Mouse (Mus musculus) intestine, postnatal 0 days (tissue): ENCODE results near the gene Eif3i. TPM values are rescaled to one million over a fixed set of nuclear protein-coding genes. Genes with fewer than 3 reads are reported as not detected.

Source experiments
- ATAC-seq: fragments of 200-750 bp; cut with Nextera tagmentation; 2 replicates; pipeline ENCODE4 v1.8.0; 2017; ENCODE audit warnings: mild to moderate bottlenecking, moderate TSS enrichment, moderate library complexity
- H3K27ac ChIP-seq: fragments of 300-500 bp; sonication (generic); 2 replicates; pipeline ENCODE4 v1.5.1; 2014; ENCODE audit warnings: mild to moderate bottlenecking, low read depth, low read length, moderate library complexity
- H3K27me3 ChIP-seq: fragments of 300-500 bp; sonication (generic); replicated peaks from 2 replicates; pipeline ENCODE4 v1.6.1; 2014; ENCODE audit warnings: low read length, mixed read lengths; ENCODE audit not compliant: control insufficient read depth, insufficient read depth
- H3K36me3 ChIP-seq: fragments of 300-500 bp; sonication (generic); 2 replicates; pipeline ENCODE4 v1.6.1; 2014; ENCODE audit warnings: mild to moderate bottlenecking, moderate library complexity; ENCODE audit not compliant: control insufficient read depth, insufficient read depth
- H3K4me1 ChIP-seq: fragments of 300-500 bp; sonication (generic); replicated peaks from 2 replicates; pipeline ENCODE4 v1.6.1; 2014; ENCODE audit warnings: antibody characterized with exemption, low read length, mixed read lengths; ENCODE audit not compliant: control insufficient read depth, insufficient read depth
- H3K4me2 ChIP-seq: fragments of 300-500 bp; sonication (generic); replicated peaks from 2 replicates; pipeline ENCODE4 v1.6.1; 2014; ENCODE audit warnings: low read depth, mild to moderate bottlenecking, moderate library complexity
- H3K4me3 ChIP-seq: fragments of 300-500 bp; sonication (generic); 2 replicates; pipeline ENCODE4 v1.5.1; 2014; ENCODE audit warnings: low read depth, low read length
- H3K9ac ChIP-seq: fragments of 300-500 bp; sonication (generic); 2 replicates; pipeline ENCODE4 v1.6.1; 2014; ENCODE audit warnings: mild to moderate bottlenecking, low read depth, low read length
- H3K9me3 ChIP-seq: fragments of 300-500 bp; sonication (generic); 2 replicates; pipeline ENCODE4 v1.6.1; 2016; ENCODE audit warnings: mixed run types; ENCODE audit not compliant: control insufficient read depth
- CTCF ChIP-seq: sonication (generic); IDR thresholded peaks from 2 replicates; pipeline ENCODE4 v1.5.1; 2016; ENCODE audit warnings: low read depth, mild to moderate bottlenecking, control low read depth, antibody characterized with exemption, moderate library complexity
- WGBS: fragments of 180-500 bp; shearing (Covaris S2); extraction: QIAGEN DNeasy Blood & Tissue Kit; methylation state at CpG from one replicate; pipeline ENCODE4 v1.1.7; 2014; 5-methylcytosine and 5-hydroxymethylcytosine counted together
- polyA plus RNA-seq: library from polyadenylated mRNA; unstranded; fragments of >200 nt; fragmentation: Nextera tagmentation; extraction: Ambion mirVana; gene quantifications from 2 replicates; pipeline ENCODE4 v1.2.1, GENCODE M21; 2015

The Eif3i gene
- polyA plus RNA-seq, result 139 and 144 TPM in 2 replicates

DNA sequence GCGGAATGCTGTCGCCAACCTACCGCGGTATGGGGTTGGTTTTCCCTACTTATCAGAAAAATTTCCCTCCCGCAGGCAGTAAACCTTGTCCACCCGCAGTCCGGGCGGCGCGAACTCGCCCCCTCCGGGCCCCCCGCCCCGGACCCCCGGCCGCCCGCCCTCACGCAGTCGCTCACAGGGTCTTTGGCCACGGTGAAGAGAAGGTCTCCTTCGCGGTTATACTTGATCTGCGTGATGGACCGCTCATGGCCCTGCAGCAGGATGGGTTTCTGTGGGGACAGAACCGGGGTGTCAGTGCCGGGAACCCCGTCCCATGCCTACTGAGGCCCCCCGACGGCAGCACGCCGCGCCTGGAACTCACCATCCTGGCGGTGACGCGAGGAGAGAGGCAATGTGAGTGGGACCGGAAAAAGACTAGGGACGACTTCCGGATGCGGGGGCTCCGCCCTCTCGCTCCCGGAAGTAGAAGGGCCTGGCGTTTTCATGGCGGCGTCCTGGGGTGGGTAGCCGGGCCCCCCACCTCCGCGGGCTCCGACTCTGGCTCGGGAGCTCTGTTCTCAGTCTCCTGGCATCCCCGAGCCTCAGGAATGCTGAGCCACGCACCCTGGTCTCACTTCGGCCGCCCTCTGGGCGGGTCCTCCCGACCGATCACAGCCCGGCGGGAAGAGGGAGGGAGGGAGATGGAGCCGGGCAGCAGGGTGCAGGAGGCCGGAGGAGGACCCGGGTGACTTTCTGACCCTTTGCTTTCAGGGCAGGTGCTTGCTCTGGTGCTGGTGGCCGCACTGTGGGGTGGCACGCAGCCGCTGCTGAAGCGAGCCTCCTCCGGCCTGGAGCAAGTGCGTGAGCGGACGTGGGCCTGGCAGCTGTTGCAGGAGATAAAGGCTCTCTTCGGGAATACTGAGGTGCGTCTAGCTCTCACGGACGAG, at the start of gene Eif3i, which contains the start of gene Tmem234:
Eif3i (minus strand) TSS at position 416 of the 926 bp plus-strand sequence.
Tmem234 (plus strand) TSS at position 436 of the 926 bp plus-strand sequence.
- TF ChIP-seq CTCF, result peak; percentile 40
- ATAC-seq, result peak; percentile 84
- H3K4me3 ChIP-seq, result peak within 1 kb of the TSS; percentile 100
- peaks cover 23% of the 10 kb centered on the region for H3K36me3 ChIP-seq
- no peaks in the 10 kb centered on the region for H3K27me3 ChIP-seq
- H3K9me3 ChIP-seq, result no peaks in the 10 kb centered on the region
- peak within 1 kb of the TSS; percentile 89 for H3K9ac ChIP-seq
- 0 out of 2 replicates have a peak, but pooled peaks cover 12% of the 10 kb centered on the region for H3K4me1 ChIP-seq
- peak within 1 kb of the TSS; percentile 68 for H3K27ac ChIP-seq
- peak within 1 kb of the TSS; percentile 90 for H3K4me2 ChIP-seq
- under 1% methylated on average over 74 of the region's 74 CpGs for WGBS

- Histone ChIP-seq H3K4me3 (no peak overlapping the region), H3K4me1 (no peaks in the 10 kb centered on the region), H3K36me3 (peaks cover 82% of the 10 kb centered on the region), H3K9me3 (no peaks in the 10 kb centered on the region), H3K27ac (no peak overlapping the region), H3K9ac (no peak overlapping the region), H3K27me3 (no peaks in the 10 kb centered on the region), H3K4me2 (no peak overlapping the region)
- ATAC-seq, result no peak
- TF ChIP-seq CTCF, result no peak
- WGBS, result 76% methylated on average over 1 of the region's 1 CpGs
Observed at GRCm38 (mm10) chr4:129648656-129649055, 48.2 kb upstream of the Eif3i start.

DNA sequence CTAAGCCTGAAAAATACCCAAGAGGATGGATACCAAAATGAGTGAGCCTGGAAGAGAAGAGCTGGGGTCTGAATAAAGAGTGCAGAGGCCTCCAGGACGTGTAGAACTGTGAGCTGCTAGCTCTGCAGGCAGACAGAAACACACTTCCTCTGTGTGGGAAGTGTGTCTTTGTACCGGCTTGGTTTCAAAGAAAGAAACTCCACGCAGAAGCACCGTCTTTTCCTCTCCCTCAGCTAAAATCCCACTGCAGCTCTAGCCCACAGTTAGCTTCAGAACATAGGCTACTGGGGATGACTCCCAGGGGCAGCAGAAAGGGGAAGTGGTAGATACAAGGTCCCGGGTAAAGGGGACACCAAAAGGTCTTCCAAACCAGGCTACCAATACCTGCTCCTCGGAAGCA, 44.8 kb upstream of the Eif3i start:
- H3K27me3 ChIP-seq, result no peaks in the 10 kb centered on the region
- TF ChIP-seq CTCF, result no peak
- 84% methylated on average over 6 of the region's 6 CpGs for WGBS
- H3K9ac ChIP-seq, result no peak overlapping the region
- no peak for ATAC-seq
- H3K4me3 ChIP-seq, result no peak overlapping the region
- no peak overlapping the region for H3K4me2 ChIP-seq
- no peaks in the 10 kb centered on the region for H3K9me3 ChIP-seq
- H3K36me3 ChIP-seq, result peaks cover 52% of the 10 kb centered on the region
- H3K4me1 ChIP-seq, result no peaks in the 10 kb centered on the region
- H3K27ac ChIP-seq, result no peak overlapping the region

- no peak for TF ChIP-seq CTCF
- no peak overlapping the region for H3K9ac ChIP-seq
- H3K4me2 ChIP-seq, result peak overlapping the region; percentile 73; the same call in 1 of the 2 replicates
- no peaks in the 10 kb centered on the region for H3K9me3 ChIP-seq
- no peaks in the 10 kb centered on the region for H3K27me3 ChIP-seq
- H3K27ac ChIP-seq, result no peak overlapping the region
- H3K4me1 ChIP-seq, result peaks cover 6% of the 10 kb centered on the region; the same call in 1 of the 2 replicates
- no peak overlapping the region for H3K4me3 ChIP-seq
- peaks cover 39% of the 10 kb centered on the region for H3K36me3 ChIP-seq
- no peak for ATAC-seq
- WGBS, result 39% methylated on average over 5 of the region's 5 CpGs
Observed at GRCm38 (mm10) chr4:129641756-129642155, 41.3 kb upstream of the Eif3i start.

GRCm38 (mm10) chr4:129640638-129641467, 40.4 kb upstream of the Eif3i start, which contains the start of gene Txlna:
Txlna (minus strand) TSS chr4:129641065.
- no peak for TF ChIP-seq CTCF
- peak within 1 kb of the TSS; percentile 58 for H3K9ac ChIP-seq
- H3K27ac ChIP-seq, result peak within 1 kb of the TSS; percentile 70
- H3K9me3 ChIP-seq, result no peaks in the 10 kb centered on the region
- H3K27me3 ChIP-seq, result no peaks in the 10 kb centered on the region
- WGBS, result under 1% methylated on average over 60 of the region's 60 CpGs
- peaks cover 39% of the 10 kb centered on the region for H3K36me3 ChIP-seq
- peak; percentile 95 for ATAC-seq
- H3K4me1 ChIP-seq, result peaks cover 6% of the 10 kb centered on the region; the same call in 1 of the 2 replicates
- peak within 1 kb of the TSS; percentile 73 for H3K4me2 ChIP-seq
- peak within 1 kb of the TSS; percentile 54 for H3K4me3 ChIP-seq
